Mouse (Mus musculus) hindbrain, embryonic 16.5 days (tissue): ENCODE data around the gene Col4a2. TPM values are rescaled to one million over a fixed set of nuclear protein-coding genes. Genes with fewer than 3 reads are reported as not detected.

Experiments used
- ATAC-seq: fragments of 200-750 bp; cut with Nextera tagmentation; 2 replicates; pipeline ENCODE4 v1.8.0; 2017; ENCODE audit warnings: moderate TSS enrichment, moderate library complexity
- H3K27ac ChIP-seq: fragments of 300-500 bp; sonication (generic); 2 replicates; pipeline ENCODE4 v1.5.1; 2014; ENCODE audit warnings: low read depth, mild to moderate bottlenecking, control low read depth, low read length, moderate library complexity
- H3K27me3 ChIP-seq: fragments of 300-500 bp; sonication (generic); replicated peaks from 2 replicates; pipeline ENCODE4 v1.6.1; 2014; ENCODE audit warnings: low read length; ENCODE audit not compliant: control insufficient read depth, insufficient read depth
- H3K36me3 ChIP-seq: fragments of 300-500 bp; sonication (generic); 2 replicates; pipeline ENCODE4 v1.6.1; 2014; ENCODE audit warnings: mild to moderate bottlenecking, low read length, moderate library complexity, mixed read lengths; ENCODE audit not compliant: control insufficient read depth, insufficient read depth
- H3K4me1 ChIP-seq: fragments of 300-500 bp; sonication (generic); 2 replicates; pipeline ENCODE4 v1.6.1; 2014; ENCODE audit warnings: low read depth, low read length; ENCODE audit not compliant: control insufficient read depth, insufficient read depth
- H3K4me2 ChIP-seq: fragments of 300-500 bp; sonication (generic); 2 replicates; pipeline ENCODE4 v1.6.1; 2014; ENCODE audit warnings: mild to moderate bottlenecking, low read length, control low read depth, moderate library complexity
- H3K4me3 ChIP-seq: fragments of 300-500 bp; sonication (generic); 2 replicates; pipeline ENCODE4 v1.5.1; 2014; ENCODE audit warnings: mild to moderate bottlenecking, low read length, control low read depth, moderate library complexity
- H3K9ac ChIP-seq: fragments of 300-500 bp; sonication (generic); 2 replicates; pipeline ENCODE4 v1.6.1; 2014; ENCODE audit warnings: low read depth, mild to moderate bottlenecking, control low read depth, low read length, moderate library complexity
- H3K9me3 ChIP-seq: fragments of 300-500 bp; sonication (generic); 2 replicates; pipeline ENCODE4 v1.6.1; 2014; ENCODE audit warnings: mild to moderate bottlenecking, low read length, moderate library complexity; ENCODE audit not compliant: control insufficient read depth
- WGBS: fragments of 180-500 bp; shearing (Covaris S2); extraction: QIAGEN DNeasy Blood & Tissue Kit; methylation state at CpG from one replicate; pipeline ENCODE4 v1.1.7; 2014; 5-methylcytosine and 5-hydroxymethylcytosine counted together
- polyA plus RNA-seq: library from polyadenylated mRNA; unstranded; fragments of >200 nt; fragmentation: Nextera tagmentation; extraction: Ambion mirVana; gene quantifications from 2 replicates; pipeline ENCODE4 v1.2.1, GENCODE M21; 2015

Col4a2 gene
- polyA plus RNA-seq, 1 experiment from 2014 or later: 28.9 TPM

DNA sequence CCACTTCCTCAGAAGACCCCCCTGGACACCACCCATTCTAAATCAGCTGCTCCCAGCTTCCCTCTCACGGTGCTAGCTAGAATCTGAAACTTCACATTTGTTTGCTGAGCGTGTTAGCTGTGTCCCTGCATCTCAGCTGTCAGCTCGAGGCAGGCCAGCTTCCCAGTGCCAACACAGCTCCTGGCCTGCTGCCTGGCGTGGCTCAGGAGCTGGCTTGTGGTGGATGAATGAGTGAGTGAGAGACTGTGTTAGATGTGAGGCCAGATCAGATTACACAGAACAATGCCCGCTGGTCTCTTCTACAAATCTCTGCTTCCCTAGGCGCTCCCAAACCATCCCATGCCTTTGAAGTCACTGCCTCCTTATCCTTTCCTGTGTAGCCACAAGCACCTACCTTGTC, 106.6 kb downstream of the Col4a2 start:
- Histone ChIP-seq H3K36me3 (no peaks in the 10 kb centered on the region; the same call in 1 of the 2 replicates), H3K27me3 (no peaks in the 10 kb centered on the region), H3K4me3 (no peak overlapping the region), H3K4me1 (peaks cover 16% of the 10 kb centered on the region), H3K9me3 (no peaks in the 10 kb centered on the region), H3K9ac (no peak overlapping the region), H3K27ac (peak overlapping the region; percentile 66), H3K4me2 (peak overlapping the region; percentile 16; the same call in 1 of the 2 replicates)
- ATAC-seq: peak; percentile 88
- WGBS: 35% methylated on average over 6 of the region's 6 CpGs

DNA sequence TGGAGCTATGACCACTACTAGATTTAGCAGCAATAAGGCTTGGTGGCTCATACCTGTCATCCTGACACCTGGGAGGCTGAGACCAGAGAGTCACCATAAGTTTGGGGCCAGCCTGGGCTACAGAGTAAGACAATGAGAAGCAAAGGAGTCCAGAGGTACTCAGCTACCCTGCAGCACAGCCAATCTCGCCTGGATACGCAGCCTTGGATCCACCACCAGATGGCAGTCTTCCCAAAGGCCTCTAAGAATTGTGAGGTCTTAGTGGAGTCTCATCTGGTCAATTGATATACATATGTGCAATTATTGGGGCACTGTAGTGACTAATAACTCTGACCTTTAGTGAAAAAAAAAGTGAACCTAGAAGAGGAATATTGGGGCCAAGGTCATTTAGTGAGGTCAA, 107.0 kb downstream of the Col4a2 start:
- H3K36me3 ChIP-seq: no peaks in the 10 kb centered on the region; the same call in 1 of the 2 replicates
- H3K27me3 ChIP-seq: no peaks in the 10 kb centered on the region
- no peaks in the 10 kb centered on the region for H3K9me3 ChIP-seq
- peak; percentile 53 for ATAC-seq
- WGBS: 6% methylated on average over 2 of the region's 2 CpGs
- no peak overlapping the region for H3K4me2 ChIP-seq
- H3K4me1 ChIP-seq: peaks cover 12% of the 10 kb centered on the region
- no peak overlapping the region for H3K9ac ChIP-seq
- H3K27ac ChIP-seq: no peak overlapping the region; the same call in 1 of the 2 replicates
- no peak overlapping the region for H3K4me3 ChIP-seq

DNA sequence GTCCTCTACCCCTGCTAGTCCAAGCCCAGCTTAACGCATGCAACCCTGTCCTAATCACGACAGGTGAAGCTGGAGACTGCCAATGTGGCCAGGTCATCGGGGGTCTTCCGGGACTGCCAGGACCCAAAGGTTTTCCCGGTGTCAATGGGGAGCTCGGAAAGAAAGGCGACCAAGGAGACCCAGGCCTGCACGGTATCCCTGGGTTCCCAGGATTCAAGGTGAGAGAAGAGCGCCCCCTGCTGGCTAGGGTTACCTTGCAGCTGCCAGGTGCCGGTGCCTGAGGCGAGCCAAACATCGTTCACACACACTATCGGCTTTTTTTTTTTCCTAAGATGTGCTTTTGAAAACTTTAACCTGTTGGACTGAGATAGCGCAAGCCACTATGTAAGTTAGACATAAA, 108.5 kb downstream of the Col4a2 start:
- 48% methylated on average over 14 of the region's 14 CpGs for WGBS
- Histone ChIP-seq H3K27ac (no peak overlapping the region), H3K4me3 (no peak overlapping the region), H3K4me2 (no peak overlapping the region), H3K9me3 (no peaks in the 10 kb centered on the region), H3K9ac (no peak overlapping the region), H3K4me1 (peaks cover 11% of the 10 kb centered on the region; the same call in 1 of the 2 replicates), H3K36me3 (no peaks in the 10 kb centered on the region; the same call in 1 of the 2 replicates), H3K27me3 (no peaks in the 10 kb centered on the region)
- ATAC-seq: no peak

GRCm38 (mm10) chr8:11421968-11422367, 109.4 kb downstream of the Col4a2 start:
- no peaks in the 10 kb centered on the region for H3K9me3 ChIP-seq
- ATAC-seq: no peak
- H3K27ac ChIP-seq: no peak overlapping the region
- H3K27me3 ChIP-seq: no peaks in the 10 kb centered on the region
- peaks cover 11% of the 10 kb centered on the region; the same call in 1 of the 2 replicates for H3K4me1 ChIP-seq
- H3K4me2 ChIP-seq: no peak overlapping the region
- no peaks in the 10 kb centered on the region; the same call in 1 of the 2 replicates for H3K36me3 ChIP-seq
- WGBS: 83% methylated on average over 6 of the region's 6 CpGs
- H3K9ac ChIP-seq: no peak overlapping the region
- H3K4me3 ChIP-seq: no peak overlapping the region

DNA sequence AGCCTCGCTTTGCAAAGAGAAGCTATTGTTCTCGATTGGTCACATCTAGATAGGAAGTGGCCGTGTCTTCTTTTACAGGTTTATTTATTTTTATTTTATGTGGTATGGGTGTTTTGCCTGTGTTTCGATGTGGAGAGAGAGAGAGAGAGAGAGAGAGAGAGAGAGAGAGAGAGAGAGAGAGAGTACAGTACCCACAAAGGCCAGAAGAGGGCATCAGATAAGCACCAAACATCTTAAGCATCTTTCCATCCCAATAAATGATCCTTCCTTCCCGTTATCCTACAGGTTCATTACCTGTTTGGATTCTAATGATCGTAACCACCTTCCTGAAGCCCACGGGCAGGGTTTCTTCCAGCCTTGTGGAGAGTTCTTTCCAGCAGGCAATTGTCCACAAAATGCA, 110.5 kb downstream of the Col4a2 start:
- ATAC-seq: no peak
- no peak overlapping the region for H3K4me3 ChIP-seq
- 54% methylated on average over 7 of the region's 7 CpGs for WGBS

GRCm38 (mm10) chr8:11430688-11431087, 118.1 kb downstream of the Col4a2 start:
- no peak for ATAC-seq
- no peak overlapping the region for H3K4me2 ChIP-seq
- H3K27ac ChIP-seq: no peak overlapping the region
- H3K4me3 ChIP-seq: no peak overlapping the region
- no peak overlapping the region for H3K9ac ChIP-seq
- H3K4me1 ChIP-seq: no peaks in the 10 kb centered on the region
- 60% methylated on average over 5 of the region's 5 CpGs for WGBS
- no peaks in the 10 kb centered on the region for H3K36me3 ChIP-seq
- no peaks in the 10 kb centered on the region for H3K27me3 ChIP-seq
- H3K9me3 ChIP-seq: no peaks in the 10 kb centered on the region

More for the DNA sequence above, 110.5 kb downstream of the Col4a2 start:
- H3K4me2 ChIP-seq: no peak overlapping the region
- peaks cover 6% of the 10 kb centered on the region; the same call in 1 of the 2 replicates for H3K4me1 ChIP-seq
- no peaks in the 10 kb centered on the region; the same call in 1 of the 2 replicates for H3K36me3 ChIP-seq
- H3K27ac ChIP-seq: no peak overlapping the region
- H3K9me3 ChIP-seq: no peaks in the 10 kb centered on the region
- H3K9ac ChIP-seq: no peak overlapping the region
- no peaks in the 10 kb centered on the region for H3K27me3 ChIP-seq

GRCm38 (mm10) chr8:11437862-11438261, 125.3 kb downstream of the Col4a2 start:
- no peaks in the 10 kb centered on the region for H3K9me3 ChIP-seq
- no peak for ATAC-seq
- no peak overlapping the region for H3K9ac ChIP-seq
- H3K4me1 ChIP-seq: no peaks in the 10 kb centered on the region
- H3K27ac ChIP-seq: no peak overlapping the region
- no peaks in the 10 kb centered on the region for H3K27me3 ChIP-seq
- H3K4me3 ChIP-seq: no peak overlapping the region
- H3K4me2 ChIP-seq: no peak overlapping the region
- H3K36me3 ChIP-seq: no peaks in the 10 kb centered on the region
- 63% methylated on average over 12 of the region's 12 CpGs for WGBS

DNA sequence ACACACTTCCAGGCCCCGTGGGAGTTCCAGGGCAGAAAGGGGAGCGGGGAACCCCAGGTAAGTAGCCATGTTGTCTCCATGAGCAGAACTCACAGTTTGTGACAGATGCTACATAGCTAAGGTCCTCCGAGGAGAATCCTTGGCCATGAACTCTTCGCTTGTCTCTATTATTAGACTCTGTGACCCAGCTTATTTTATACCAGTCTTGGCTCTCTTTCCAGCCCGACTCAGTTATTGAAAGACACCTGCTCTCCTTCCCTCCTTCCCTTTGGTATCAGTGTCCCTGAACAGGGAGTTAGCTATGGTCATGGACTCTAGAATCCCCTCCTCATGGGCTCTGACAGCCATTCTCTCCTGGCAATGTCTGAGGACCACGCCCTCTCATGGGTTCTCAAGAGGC, 128.7 kb downstream of the Col4a2 start:
- H3K4me2 ChIP-seq: no peak overlapping the region
- no peak for ATAC-seq
- no peaks in the 10 kb centered on the region for H3K9me3 ChIP-seq
- H3K36me3 ChIP-seq: no peaks in the 10 kb centered on the region
- no peaks in the 10 kb centered on the region for H3K27me3 ChIP-seq
- no peak overlapping the region for H3K27ac ChIP-seq
- no peak overlapping the region for H3K9ac ChIP-seq
- no peaks in the 10 kb centered on the region for H3K4me1 ChIP-seq
- H3K4me3 ChIP-seq: no peak overlapping the region
- 91% methylated on average over 6 of the region's 6 CpGs for WGBS

DNA sequence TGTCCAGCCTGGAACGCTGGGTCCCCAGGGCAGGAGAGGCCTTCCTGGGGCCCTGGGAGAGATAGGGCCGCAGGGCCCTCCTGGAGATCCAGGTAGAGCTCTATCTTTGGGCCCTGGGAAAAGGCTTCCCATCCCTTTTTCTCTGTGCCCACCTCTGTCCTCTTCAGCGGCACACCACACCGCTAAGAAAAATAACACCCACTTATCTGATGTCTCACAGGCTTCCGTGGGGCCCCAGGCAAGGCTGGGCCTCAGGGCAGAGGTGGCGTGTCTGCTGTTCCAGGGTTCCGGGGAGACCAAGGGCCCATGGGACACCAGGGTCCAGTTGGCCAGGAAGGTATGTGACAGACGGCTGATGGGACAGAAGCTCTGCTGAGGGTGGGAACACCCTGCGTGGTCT, 131.0 kb downstream of the Col4a2 start:
- WGBS: 88% methylated on average over 9 of the region's 9 CpGs
- Histone ChIP-seq H3K27ac (no peak overlapping the region), H3K9me3 (no peaks in the 10 kb centered on the region), H3K9ac (no peak overlapping the region), H3K27me3 (no peaks in the 10 kb centered on the region), H3K4me2 (no peak overlapping the region), H3K4me1 (no peaks in the 10 kb centered on the region), H3K36me3 (peaks cover 3% of the 10 kb centered on the region; the same call in 1 of the 2 replicates), H3K4me3 (no peak overlapping the region)
- no peak for ATAC-seq

DNA sequence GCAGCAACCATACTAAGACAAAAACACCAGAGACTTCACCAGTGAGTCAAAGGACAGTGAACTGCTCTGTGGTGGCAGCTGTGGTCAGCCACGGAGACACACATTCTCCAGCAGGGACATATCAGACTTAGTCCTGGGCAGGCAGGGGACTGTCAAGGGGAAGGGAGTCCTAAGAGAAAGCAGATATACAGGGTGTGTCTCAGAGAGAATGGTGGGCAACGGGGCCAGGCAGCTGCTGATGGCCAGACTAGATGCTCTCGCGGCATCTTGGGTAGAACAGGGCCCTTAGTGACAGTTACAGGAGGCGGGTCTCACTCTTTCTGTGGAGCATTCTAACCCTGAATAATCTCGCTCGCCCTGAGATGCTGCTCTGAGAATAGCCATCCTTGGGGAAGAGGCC, 131.6 kb downstream of the Col4a2 start:
- Histone ChIP-seq H3K4me3 (no peak overlapping the region), H3K4me2 (no peak overlapping the region), H3K4me1 (no peaks in the 10 kb centered on the region), H3K27me3 (no peaks in the 10 kb centered on the region), H3K9ac (no peak overlapping the region), H3K36me3 (peaks cover 4% of the 10 kb centered on the region; the same call in 1 of the 2 replicates), H3K27ac (no peak overlapping the region), H3K9me3 (no peaks in the 10 kb centered on the region)
- 88% methylated on average over 5 of the region's 7 CpGs for WGBS
- ATAC-seq: no peak
